Mouse (Mus musculus) cerebellum, adult 11 months (tissue): ENCODE results near the gene Syn3.

Experiments used
- DNase-seq: peaks from one replicate; pipeline ENCODE4 v3.0.0; 2022

The Syn3 gene

GRCm38 (mm10) chr10:86194722-86195121 is 304.0 kb downstream of the Syn3 start:
- no peak for DNase-seq

GRCm38 (mm10) chr10:86193863-86194434 is 304.7 kb downstream of the Syn3 start:
- no peak for DNase-seq

GRCm38 (mm10) chr10:86188614-86189013 is 310.1 kb downstream of the Syn3 start:
- no peak for DNase-seq

- no peak for DNase-seq
Observed at GRCm38 (mm10) chr10:86187881-86188280, 310.8 kb downstream of the Syn3 start.

- no peak for DNase-seq
Observed at GRCm38 (mm10) chr10:86183148-86183885, 315.4 kb downstream of the Syn3 start.

- peak; percentile 45 for DNase-seq
Observed at GRCm38 (mm10) chr10:86182183-86182805, 316.4 kb downstream of the Syn3 start.

GRCm38 (mm10) chr10:86176411-86176810 is 322.3 kb downstream of the Syn3 start:
- DNase-seq = no peak

- no peak for DNase-seq
Observed at GRCm38 (mm10) chr10:86174017-86174416, 324.7 kb downstream of the Syn3 start.

- no peak for DNase-seq
Observed at GRCm38 (mm10) chr10:86173284-86173683, 325.4 kb downstream of the Syn3 start.

- DNase-seq = no peak
Observed at GRCm38 (mm10) chr10:86171246-86171645, 327.4 kb downstream of the Syn3 start.

GRCm38 (mm10) chr10:86168084-86168483 is 330.6 kb downstream of the Syn3 start:
- DNase-seq = no peak

GRCm38 (mm10) chr10:86166854-86167268 is 331.8 kb downstream of the Syn3 start:
- DNase-seq = no peak

- no peak for DNase-seq
Observed at GRCm38 (mm10) chr10:86164098-86164497, 334.6 kb downstream of the Syn3 start.

GRCm38 (mm10) chr10:86161783-86162271 is 336.9 kb downstream of the Syn3 start:
- DNase-seq = no peak

GRCm38 (mm10) chr10:86158198-86158899 is 340.3 kb downstream of the Syn3 start:
- no peak for DNase-seq

- no peak for DNase-seq
Observed at GRCm38 (mm10) chr10:86155344-86155743, 343.4 kb downstream of the Syn3 start.

GRCm38 (mm10) chr10:86153221-86153620 is 345.5 kb downstream of the Syn3 start:
- DNase-seq = no peak

- no peak for DNase-seq
Observed at GRCm38 (mm10) chr10:86151357-86151756, 347.3 kb downstream of the Syn3 start.

- DNase-seq = no peak
Observed at GRCm38 (mm10) chr10:86150076-86150475, 348.6 kb downstream of the Syn3 start.

- no peak for DNase-seq
Observed at GRCm38 (mm10) chr10:86149029-86149818, 349.5 kb downstream of the Syn3 start.

GRCm38 (mm10) chr10:86139061-86139681 is 359.5 kb downstream of the Syn3 start:
- DNase-seq = no peak

- DNase-seq = no peak
Observed at GRCm38 (mm10) chr10:86137589-86138173, 361.0 kb downstream of the Syn3 start.
